Mouse (Mus musculus) gastrocnemius, adult 2 months (tissue): ENCODE measurements around the gene Cblc. TPM values are rescaled to one million over a fixed set of nuclear protein-coding genes. Genes with fewer than 3 reads are reported as not detected.
A peak's percentile ranks its signal among the peaks of the same experiment; 100 is the strongest.

Experiments used
- DNase-seq: peaks from one replicate; pipeline ENCODE4 v3.0.0; 2022
- H3K27ac ChIP-seq: fragments of 200-600 bp; 2 replicates; pipeline ENCODE4 v1.8.1; 2022; ENCODE audit warnings: mild to moderate bottlenecking
- H3K4me3 ChIP-seq: fragments of 200-600 bp; 2 replicates; pipeline ENCODE4 v1.8.1; 2022; ENCODE audit warnings: mild to moderate bottlenecking, moderate library complexity
- CTCF ChIP-seq: fragments of 200-600 bp; IDR thresholded peaks from 2 replicates; pipeline ENCODE4 v1.8.1; 2022; ENCODE audit warnings: antibody characterized with exemption, mild to moderate bottlenecking, moderate library complexity
- intact Hi-C: fragments of 180-260 bp; cut with DNase I; formaldehyde crosslinking; loops from one replicate; pipeline ENCODE4 v1.15.1; 2025
- total RNA-seq, 2 experiments: library from RNA; stranded (reverse); gene quantifications; 2 replicates each; pipeline ENCODE4 v1.2.3; 2021

Gene Cblc
- total RNA-seq, 2 experiments from 2014 or later, result not detected

- intact Hi-C loops, result loop anchor here (1.0 kb wide), 1 partner anchor 40 kb away; the partner anchor contains the start of gene Nectin2
- peak overlapping the region; percentile 64 for H3K4me3 ChIP-seq
- DNase-seq, result peak; percentile 94
- TF ChIP-seq CTCF, result no peak; the same call in 1 of the 2 replicates
- peak overlapping the region; percentile 80 for H3K27ac ChIP-seq
These were observed 6.7 kb downstream of the Cblc start for GRCm38 (mm10) chr7:19789904-19790347.

DNA sequence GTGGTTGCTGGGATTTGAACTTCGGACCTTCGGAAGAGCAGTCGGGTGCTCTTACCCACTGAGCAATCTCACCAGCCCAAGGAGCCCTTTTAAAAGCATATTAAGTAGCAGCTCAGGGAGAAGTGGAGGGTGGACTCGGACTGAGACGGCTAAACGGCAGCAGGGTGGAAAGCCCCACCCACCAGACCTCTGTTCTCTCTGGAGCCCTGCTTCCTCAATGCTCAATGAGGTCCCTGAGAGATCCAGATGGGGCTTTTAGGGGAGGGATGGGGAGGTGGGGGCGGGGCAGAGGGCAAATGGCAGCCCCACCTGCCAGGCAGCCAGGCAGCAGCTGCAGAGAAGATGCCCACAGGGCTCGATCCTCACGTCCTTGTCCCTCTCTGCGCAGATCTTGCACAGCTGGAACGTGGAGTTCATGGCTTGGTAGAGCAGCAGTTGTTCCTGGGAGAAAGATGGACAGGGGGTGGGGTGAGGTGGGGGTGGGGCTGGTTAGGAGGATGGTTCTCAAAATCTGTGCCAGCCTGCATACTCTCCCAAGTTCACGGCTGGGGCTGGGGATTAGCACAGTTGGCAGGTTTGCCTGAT, 10.6 kb downstream of the Cblc start:
- Histone ChIP-seq H3K4me3 (no peak overlapping the region), H3K27ac (no peak overlapping the region)
- intact Hi-C loops, result no loop called here
- no peak for TF ChIP-seq CTCF
- DNase-seq, result no peak

DNA sequence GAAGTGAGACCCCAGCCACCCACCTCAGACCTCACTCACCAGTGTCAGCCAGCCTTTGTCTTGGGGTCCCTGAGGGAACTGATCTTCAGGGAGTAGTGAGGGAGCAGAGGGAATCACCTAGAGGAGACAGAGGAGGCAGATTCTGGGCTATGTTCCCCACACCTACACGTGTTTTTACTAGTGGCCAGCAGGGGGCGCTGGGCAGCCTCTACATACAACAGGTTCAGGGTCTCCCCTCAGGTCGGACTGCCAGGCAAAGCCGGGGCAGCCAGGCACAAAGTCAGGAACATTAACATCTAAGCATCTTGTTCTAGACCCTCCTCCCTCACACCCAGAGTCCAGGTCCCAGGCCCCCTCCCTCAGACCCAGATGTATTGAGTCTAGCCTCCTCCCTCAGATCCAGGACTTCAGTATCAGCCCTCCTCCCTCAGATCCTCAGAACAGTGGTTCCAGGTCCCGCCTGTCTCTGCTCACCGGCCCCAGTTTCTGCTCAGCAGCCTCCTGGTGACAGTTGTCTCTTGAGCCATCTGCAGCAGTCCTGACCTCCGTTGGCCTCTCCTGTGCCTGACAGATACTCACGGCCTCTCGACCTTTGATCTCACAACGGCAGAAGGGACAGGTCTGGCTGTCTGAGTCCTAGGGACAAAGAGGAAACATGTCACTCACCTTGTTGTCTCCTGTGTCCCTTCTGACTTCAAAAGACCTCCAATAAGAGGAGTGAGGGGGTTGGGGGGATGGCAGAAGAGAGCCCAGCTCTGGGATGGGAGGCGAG, 11.7 kb downstream of the Cblc start:
- intact Hi-C loops, result no loop called here
- no peak for DNase-seq
- peak; percentile 59 for TF ChIP-seq CTCF
- Histone ChIP-seq H3K4me3 (no peak overlapping the region), H3K27ac (peak overlapping the region; percentile 87; the same call in 1 of the 2 replicates)

- DNase-seq, result peak; percentile 91
- TF ChIP-seq CTCF, result 0 out of 2 replicates have a peak, but pooled peaks have one; percentile 2
- H3K4me3 ChIP-seq, result peak overlapping the region; percentile 29
- peak overlapping the region; percentile 87 for H3K27ac ChIP-seq
- intact Hi-C loops, result loop anchor here (2.0 kb wide), 1 partner anchor 31 kb away; no protein-coding TSS in a partner anchor
These were observed 13.0 kb downstream of the Cblc start for GRCm38 (mm10) chr7:19783630-19784029.

DNA sequence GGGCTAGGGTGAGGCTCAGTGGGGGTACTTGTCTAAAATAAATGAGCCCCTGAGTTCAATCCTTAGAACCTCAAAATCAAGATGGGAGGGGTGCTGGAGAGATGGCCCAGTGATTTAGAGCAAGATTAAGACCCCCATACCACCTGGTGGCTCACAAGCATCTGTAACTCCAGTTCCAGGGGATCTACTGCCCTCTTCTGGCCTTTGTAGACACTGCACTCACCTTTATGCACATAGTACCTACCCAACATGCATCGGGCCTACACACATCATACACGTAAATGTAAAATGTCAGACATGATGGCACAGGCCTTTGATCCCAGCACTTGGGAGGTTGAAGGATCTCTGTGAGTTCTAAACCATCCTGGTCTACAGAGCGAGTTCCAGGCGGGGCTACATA, 14.0 kb downstream of the Cblc start:
- intact Hi-C loops, result loop anchor here (2.0 kb wide), 1 partner anchor 30 kb away; no protein-coding TSS in a partner anchor
- Histone ChIP-seq H3K4me3 (no peak overlapping the region), H3K27ac (peak overlapping the region; percentile 87; the same call in 1 of the 2 replicates)
- peak; percentile 65 for TF ChIP-seq CTCF
- peak; percentile 48 for DNase-seq

DNA sequence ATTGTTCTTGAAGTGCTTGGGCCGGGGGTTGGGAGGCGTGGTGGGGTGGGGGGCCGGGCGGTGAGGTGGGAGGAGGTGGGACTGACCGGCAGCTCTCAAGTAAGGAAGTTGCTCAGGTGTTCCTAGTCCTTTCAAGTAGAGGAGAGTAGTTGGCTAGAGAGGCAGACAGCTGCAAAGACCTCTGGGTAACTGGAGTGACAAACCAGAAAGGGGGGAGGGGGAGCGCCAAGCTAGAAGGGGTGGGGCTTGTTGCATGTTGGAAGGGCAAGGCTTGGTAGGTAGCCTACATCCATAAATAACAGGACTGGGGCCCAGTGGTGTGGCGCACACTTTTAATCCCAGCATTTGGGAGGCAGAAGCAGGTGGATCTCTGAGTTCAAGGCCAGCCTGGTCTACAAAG, 14.9 kb downstream of the Cblc start:
- Histone ChIP-seq H3K4me3 (no peak overlapping the region), H3K27ac (no peak overlapping the region)
- no peak for DNase-seq
- intact Hi-C loops, result loop anchor here (2.0 kb wide), 1 partner anchor 29 kb away; no protein-coding TSS in a partner anchor
- TF ChIP-seq CTCF, result no peak

- no peak for DNase-seq
- no peak overlapping the region for H3K4me3 ChIP-seq
- peak; percentile 41; the same call in 1 of the 2 replicates for TF ChIP-seq CTCF
- intact Hi-C loops, result no loop called here
- no peak overlapping the region for H3K27ac ChIP-seq
These were observed 16.7 kb downstream of the Cblc start for GRCm38 (mm10) chr7:19779903-19780302.

- intact Hi-C loops, result no loop called here
- DNase-seq, result no peak
- TF ChIP-seq CTCF, result no peak
- Histone ChIP-seq H3K27ac (no peak overlapping the region), H3K4me3 (no peak overlapping the region)
These were observed 18.0 kb downstream of the Cblc start for GRCm38 (mm10) chr7:19778645-19779044.

GRCm38 (mm10) chr7:19777049-19777723, 19.4 kb downstream of the Cblc start:
- Histone ChIP-seq H3K4me3 (no peak overlapping the region), H3K27ac (peak overlapping the region; percentile 77)
- DNase-seq, result peak; percentile 90
- no peak for TF ChIP-seq CTCF
- intact Hi-C loops, result no loop called here

DNA sequence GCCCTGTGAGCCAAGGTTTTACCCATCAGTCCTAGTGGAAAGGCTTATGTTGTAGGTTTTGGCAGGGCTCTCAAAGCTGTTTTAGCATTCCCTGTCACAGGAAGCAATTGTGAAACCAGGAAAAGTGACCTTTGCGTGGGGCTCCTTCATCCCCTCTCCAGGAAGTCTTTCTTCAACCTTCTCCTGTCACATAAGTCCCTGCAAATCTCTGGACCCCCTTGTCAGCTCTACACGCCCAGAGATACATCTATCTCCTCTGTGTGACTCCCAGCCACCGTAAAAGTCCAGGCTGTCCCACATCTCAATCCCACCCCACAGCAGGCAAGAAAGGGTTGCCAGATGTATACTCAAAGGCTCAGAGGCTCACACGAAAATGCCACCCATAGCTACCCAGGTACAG, 24.9 kb downstream of the Cblc start:
- TF ChIP-seq CTCF, result no peak
- DNase-seq, result no peak
- H3K4me3 ChIP-seq, result no peak overlapping the region
- intact Hi-C loops, result no loop called here
- H3K27ac ChIP-seq, result peak overlapping the region; percentile 90; the same call in 1 of the 2 replicates

- Histone ChIP-seq H3K4me3 (peak within 1 kb of the TSS; percentile 82), H3K27ac (peak within 1 kb of the TSS; percentile 90)
- DNase-seq, result no peak
- no peak for TF ChIP-seq CTCF
- intact Hi-C loops, result no loop called here
These were observed 25.6 kb downstream of the Cblc start, which contains the start of gene Bcam for GRCm38 (mm10) chr7:19770984-19771391. Bcam (minus strand) TSS chr7:19771016.

GRCm38 (mm10) chr7:19770375-19770754, 26.2 kb downstream of the Cblc start:
- no peak for TF ChIP-seq CTCF
- intact Hi-C loops, result no loop called here
- peak overlapping the region; percentile 82 for H3K4me3 ChIP-seq
- peak overlapping the region; percentile 90 for H3K27ac ChIP-seq
- peak; percentile 86 for DNase-seq
